Mouse (Mus musculus) activated CD4-positive, CD25-positive, alpha-beta regulatory T cell, adult 4 months (primary cell): Measurements from ENCODE around the gene Kifc3. TPM values are rescaled to one million over a fixed set of nuclear protein-coding genes. Genes with fewer than 3 reads are reported as not detected.

Source experiments
- ATAC-seq: one replicate; pipeline ENCODE4 v1.8.0; 2017
- polyA plus RNA-seq, 2 experiments: library from polyadenylated mRNA; unstranded; fragments of 100-300 nt; shearing (Covaris generic); gene quantifications; one replicate each; pipeline ENCODE4 v1.2.1; 2017

Kifc3 gene
- polyA plus RNA-seq, 2 experiments from 2014 or later = 1.3 TPM; not detected in 1

DNA sequence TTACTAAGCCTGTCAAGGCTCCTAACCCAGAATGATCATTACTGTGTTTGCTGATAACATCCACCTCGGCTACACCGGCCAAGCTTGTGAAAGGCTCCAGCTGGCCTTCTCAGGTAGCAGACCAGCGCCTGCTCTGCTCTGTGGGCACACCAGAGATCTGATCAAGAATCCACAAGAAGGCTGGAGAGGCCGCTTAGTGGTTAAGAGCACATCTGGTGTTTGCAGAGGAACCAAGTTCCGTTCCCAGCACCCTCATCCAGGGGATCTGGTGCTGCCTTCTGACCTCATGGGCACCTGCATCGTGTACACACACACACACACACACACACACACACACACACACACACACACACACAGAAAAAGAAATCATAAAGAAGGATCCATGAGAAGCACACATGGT is 46.5 kb downstream of the Kifc3 start:
- no peak for ATAC-seq

DNA sequence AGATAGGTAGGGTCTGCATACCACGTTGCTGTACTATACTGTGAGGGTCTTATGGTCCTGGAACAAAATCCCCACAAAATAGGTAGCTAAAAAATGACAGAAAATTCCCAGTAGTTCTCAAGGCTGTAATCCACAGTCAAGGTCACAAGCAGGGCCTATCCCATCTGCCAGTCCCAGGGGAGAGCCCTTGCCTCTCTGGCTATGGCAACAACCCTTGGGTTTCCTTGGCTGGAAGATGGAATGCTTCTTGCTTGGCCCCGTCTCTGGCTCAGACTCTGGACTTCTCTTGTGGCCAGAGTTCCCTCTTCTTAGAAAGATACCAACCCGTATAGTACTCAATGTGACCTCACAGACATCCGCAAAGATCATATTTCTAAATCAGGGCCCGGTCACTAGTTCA is 47.3 kb downstream of the Kifc3 start:
- no peak for ATAC-seq

DNA sequence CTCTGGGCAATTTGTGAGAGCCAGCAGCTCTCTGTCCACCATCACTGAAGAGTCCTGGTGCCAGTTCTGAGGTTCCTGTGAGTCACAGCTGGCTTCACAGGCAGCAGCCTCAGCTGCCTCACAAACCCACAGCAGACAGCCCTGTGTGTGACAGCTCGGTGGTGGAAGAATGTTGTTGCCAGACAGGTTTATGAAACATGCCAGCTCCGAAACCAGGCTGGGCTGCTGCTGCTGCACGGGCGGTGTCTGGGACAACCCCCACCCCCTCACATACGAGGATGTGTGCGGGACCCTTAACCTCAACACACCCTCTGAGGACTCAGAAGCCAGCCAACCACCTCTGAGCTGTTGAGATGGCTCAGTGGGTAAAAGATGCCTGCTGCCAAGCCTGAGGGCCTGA is 48.0 kb downstream of the Kifc3 start:
- peak; percentile 72 for ATAC-seq

DNA sequence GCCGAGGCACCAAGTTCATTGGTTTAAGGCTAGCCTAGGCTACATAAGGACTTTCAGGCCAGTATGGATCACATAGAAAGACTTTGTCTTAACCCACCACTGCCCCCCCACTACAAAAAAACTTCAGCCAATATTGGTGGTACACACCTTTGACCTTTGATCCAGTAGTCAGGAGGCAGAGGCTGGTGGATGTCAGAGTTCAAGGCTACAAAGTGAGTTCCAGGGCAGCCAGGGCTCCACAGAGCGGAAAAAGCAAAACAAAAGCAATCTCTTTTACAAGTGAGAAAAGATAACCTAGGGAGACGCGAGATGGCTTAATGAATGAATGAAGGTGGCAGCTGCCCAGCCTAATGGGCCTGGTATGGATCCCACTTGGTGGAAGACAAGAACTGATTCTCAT is 48.6 kb downstream of the Kifc3 start:
- no peak for ATAC-seq

DNA sequence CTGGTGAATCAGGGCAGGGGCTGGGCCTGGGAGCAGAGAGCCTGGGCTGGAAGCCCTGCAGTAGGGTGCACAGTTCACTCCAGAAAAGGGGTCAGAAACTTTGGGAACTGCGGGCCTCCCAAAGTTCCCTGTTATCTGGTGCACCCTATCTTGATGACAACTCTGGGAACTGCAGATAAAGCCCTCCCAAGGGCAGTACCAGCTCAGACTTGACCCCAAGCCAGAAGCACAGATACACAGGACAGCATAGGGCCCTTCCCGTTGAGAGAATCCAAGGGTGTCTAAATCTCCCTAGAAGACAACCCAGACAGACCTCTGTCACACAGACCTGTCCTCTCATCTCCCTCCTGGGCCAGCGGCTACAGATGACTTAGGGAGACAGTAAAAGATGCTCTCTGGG is 52.0 kb downstream of the Kifc3 start:
- no peak for ATAC-seq

DNA sequence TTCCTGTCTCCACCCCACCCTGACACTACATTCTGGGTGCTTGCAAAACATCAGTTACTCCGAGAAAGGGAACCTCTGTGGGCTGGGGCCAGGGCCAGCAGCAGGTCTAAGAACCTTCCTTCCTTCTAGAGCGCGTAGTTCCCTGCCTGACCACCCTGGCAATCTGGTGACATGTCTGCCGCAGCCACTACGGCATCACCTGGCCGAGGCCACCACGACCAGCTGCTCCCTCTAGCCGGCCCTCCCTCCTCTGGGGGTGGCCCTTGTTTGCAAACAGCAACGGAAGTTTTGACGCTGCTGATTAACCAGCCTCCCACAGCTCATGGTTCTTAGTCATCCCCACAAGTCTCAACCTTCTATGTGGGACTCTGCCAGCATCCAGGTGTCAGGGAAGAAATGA is 53.2 kb downstream of the Kifc3 start:
- ATAC-seq = no peak

DNA sequence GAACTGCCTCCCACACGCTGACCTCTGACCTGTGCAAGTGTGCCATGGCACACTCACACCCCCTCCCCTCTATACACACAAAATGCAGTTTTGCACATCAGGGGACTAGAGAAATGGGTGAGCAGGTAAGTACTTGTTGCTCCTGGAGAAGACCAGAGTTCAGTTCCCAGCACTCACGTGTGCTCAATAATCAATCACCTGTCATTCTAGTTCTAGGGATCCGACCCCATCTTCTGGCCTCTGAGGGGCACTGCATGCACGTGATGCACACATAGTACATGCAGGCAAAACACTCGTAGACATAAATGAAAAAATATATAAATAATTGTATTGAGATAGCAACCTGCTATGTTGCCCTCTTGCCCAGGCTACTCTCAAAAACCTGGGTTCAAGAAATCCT is 55.8 kb downstream of the Kifc3 start:
- ATAC-seq = no peak

DNA sequence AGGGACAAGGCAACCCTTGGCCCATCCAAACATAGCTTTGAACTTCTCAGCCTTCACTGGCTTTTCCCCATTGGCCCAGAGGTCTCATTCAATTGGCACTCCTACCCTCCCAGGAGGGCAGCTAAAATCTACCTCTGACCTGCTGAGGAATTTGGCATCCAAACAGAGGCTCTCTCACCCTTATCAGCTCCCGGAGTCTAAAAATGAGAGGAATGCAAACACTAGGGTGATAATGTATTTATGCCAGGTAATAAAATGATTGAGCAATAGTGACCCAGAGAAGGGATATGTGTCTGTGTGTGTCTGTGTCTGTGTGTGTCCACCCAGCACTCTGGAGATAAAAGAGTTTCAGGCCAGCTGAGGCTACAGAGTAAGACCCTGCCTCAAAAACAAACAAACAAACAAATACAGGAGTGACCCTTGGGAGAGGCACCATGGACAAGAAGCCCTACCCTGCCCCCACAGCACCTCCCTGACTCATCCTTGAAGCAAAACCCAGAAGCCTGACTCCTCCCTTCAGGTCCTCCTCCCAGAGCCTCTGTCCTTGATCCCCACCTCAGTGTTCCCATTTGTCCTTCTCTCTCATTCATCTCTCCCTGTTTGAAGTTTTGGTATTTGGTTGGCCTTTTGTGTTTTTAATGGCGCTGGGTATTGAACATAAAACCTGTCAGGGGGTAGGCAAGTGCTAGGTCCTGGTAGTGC is 56.4 kb downstream of the Kifc3 start:
- ATAC-seq = no peak

DNA sequence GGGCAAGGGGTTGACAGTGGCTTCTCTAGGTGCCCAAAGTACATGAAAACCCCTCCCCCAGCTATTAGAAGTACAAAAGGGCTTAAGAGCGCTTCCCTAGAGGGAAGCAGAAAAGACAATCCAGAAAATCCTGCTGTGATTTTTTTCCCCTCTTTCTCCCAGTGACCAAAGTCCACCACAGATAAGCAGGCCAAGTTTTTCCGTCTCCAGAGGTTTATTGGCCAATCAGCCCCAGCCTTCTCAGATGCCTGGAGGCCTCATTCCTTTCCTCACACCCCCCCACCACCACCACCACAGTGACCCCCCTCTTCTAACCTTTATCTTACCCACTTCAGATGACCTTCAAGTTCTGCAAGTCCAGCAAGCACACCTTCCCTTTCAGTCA is 58.0 kb downstream of the Kifc3 start:
- no peak for ATAC-seq

DNA sequence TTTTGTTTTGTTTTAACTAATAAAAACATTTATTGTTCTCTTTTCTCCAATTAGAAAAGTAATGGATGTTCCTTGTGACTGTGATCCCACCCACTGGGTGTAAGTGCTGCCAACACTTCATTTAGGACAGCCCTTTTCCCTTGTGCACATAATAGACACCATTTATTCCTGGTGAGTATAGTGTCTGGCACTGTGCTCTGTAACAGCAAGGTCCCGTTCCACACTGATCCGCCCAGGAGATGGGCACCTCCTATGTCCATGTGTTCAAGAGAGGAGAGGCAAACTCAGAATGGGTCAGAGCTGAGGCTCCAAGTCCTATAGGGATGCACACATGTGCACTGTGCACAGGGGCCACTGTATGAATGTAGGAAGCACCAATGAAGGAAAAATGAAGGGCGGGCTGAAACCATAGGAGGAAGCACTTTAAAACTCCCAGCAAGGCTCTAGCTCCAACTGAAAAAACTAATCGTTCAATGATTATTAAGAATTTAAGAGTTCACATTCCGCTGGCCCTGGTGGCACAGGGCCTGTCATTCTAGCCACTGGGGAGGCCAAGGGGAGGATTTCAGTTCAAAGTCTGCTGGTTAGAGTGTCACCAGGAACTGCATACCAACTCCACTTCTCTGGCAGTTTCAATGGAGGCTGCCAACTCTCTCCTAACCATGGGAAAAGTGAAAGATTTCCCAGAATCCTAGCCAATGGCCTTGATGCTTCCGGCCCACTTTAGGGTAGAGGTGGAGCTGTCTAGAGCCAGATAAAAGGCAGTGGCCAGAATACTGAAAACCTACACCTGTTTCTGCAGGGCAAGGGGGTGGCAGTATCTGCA is 58.6 kb downstream of the Kifc3 start:
- ATAC-seq = no peak

DNA sequence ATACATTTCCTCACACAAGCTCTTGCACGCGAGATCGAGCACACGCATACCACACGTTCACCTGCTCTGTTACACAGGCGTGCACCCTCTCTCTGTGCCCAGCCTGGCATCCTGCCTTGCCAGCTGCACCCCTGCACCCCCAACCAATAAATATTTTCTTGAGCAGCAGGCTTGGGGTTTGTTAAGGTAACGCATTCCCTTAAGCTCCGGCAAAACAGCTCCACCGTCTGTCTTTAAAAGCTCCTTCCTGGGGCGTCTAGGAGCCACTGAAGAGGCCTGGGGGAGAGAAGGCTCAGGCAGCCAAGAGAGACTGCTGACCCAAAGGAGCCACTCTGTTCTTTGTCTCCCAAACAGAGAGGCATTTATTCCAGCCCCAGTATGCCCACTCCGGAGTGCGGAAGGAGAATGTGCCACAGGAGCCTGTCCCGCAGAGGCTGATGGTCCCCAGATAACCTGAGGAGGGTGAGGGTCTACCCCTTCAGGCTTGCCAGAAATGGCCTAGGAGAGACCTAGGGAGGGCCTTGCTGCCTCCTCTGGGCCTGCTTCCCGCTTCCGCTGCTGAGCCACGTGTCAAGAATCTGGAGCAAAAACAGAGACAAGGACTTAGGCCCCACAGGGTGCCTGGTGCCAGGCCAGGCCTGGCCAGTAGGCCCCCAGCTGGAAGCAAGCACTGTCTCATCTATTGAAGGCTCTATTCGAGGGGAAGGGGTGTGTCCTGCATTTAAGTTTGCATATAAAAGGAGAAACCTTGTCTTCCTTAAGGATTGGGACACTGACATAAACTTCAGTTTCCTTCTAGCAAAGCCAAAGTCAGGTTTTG is 59.4 kb downstream of the Kifc3 start:
- no peak for ATAC-seq

DNA sequence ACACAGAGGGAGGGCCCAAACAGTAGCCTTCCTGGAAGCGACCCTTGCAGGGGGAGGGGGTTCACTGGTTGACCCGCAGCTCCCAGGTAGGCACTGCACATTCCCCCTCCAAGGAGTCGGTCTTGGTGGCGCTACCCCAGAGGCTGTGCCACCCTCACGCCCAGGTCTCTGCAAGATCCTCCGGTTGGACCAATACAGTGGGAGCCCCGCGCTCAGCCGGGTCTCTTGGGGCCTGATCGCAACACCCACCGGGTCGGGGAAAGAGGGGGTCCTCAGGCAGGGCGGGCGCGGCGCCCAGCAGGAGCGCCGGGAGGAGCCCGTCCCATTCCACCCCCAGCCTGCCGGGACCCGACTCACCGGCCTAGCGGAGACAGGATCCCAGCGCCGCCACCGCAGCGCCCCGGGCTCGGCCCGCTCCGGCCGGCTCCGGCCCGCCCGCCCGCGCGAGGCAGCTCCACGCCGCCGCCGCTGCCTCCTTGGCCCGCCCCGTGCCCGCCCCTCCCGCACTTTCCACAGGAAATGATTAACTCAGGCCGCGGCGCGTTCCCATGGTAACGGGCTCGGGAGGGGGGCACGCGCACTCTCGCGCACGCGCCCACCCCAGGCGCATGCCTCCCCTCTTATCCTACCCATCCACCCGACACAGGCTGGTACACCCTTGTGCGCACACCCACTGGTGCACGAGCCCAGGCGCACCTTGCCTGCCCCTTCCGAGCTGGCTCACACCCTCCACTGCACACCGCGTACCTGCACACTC is 60.4 kb downstream of the Kifc3 start:
- ATAC-seq = peak; percentile 49

DNA sequence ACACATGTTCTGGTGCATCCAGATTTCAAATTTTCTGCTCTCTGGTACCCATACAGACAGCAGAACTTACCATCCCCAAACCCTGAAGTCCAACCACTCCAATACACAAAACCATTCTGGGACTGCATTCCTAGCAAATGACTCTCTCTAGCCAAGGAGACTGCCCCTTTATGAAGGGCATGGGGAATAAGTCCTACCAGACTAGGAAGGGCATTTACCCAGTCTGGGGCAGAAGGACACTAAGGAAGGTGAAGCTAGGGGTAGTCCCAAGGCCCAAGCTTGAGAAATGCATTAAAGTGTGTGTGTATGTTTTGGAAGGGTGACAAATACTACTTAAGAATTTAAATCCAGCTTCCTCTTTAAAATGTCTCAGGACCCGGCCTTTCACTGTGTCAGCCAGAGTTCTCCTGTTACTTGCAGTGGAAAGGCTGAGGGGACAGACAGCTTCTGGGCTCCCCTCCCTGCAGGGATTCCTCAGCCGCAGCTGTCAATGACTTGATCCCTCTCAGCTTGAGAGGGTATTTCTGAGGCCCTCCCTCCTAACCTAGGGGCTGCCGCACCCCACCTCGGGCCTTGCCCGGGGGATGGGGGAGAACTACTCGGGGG is 61.0 kb downstream of the Kifc3 start:
- no peak for ATAC-seq

DNA sequence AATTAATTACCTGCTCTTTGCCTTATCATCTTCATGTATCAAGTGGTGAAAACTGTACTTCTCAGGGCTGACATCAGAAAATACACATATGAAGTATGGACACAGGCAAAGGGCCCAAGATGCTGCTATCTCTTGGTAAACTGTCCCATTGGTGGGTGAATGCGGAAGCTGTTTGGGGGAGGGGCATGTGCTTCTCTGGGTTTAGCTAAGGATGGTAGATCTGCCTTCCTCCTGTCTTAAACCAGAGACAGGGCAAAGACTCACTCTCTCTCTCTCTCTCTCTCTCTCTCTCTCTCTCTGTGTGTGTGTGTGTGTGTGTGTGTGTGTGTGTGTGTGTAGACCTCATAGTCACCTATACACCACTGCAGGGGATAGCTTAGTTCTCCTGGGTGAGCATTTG is 61.6 kb downstream of the Kifc3 start:
- no peak for ATAC-seq

DNA sequence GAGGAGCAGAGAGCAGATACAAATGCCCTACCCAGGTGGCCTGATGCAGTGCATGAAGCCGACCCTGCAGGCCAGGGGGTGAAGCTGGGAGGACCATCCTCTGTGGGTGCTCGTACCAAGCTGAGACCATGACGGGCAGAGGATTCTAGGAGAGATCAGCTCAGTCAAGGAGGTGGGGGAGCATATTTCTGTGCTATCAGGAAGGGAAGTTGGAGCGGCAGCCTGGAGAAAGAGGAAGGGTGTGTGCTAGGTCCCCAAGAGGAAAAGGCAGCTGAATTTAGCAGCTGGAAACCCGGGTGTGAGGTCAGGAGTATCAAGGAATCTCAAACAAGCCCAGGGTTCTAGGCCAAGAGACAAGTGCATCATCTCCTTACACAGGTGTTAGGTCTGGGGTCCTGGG is 62.1 kb downstream of the Kifc3 start:
- no peak for ATAC-seq

DNA sequence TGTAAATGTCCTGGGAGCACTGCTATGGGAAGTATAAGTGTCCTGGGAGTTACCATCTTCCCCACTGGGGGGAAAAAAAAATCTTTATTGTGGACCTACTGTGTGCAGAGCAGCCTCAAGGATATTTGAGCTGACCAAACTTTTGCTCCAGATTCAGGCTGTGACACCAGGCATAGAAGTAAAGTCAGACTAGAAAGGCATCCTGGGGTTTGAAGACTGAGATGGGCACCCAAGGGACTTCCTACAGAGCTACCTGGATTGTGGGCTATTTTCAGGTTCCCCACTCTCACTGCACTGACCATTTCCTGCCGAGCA is 63.6 kb downstream of the Kifc3 start:
- ATAC-seq = no peak

DNA sequence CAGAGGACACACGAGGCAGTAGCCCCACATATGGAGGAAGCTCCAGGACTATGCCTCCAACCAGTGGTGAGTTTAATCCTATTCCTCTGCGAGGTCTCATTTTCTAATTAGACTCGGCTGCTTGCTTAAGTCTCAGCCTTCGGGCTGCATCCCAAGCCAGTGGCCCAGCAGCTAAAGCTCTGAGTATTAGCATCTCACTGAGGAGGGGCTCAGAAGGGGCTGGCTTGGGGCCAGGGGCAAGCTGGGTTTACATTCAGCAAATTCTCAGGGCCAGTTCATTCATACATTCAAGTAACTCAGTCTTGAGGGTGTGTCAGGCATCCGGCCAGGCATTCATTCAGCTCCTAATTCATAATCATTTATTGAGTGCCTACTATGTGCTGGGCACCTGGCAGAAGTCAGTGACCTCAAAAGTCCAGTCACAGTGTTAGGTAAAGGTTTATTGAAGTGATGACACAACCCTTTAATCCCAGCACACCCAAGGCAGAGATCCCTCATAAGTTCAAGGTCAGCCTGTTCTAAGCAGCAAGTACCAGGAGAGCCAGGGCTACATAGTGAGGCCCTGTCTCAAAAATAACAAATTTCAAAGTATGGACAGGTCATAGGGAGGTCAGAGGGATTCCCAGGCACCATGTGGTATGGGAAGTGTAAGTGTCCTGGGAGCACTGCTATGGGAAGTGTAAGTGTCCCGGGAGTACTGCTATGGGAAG is 64.1 kb downstream of the Kifc3 start:
- no peak for ATAC-seq

DNA sequence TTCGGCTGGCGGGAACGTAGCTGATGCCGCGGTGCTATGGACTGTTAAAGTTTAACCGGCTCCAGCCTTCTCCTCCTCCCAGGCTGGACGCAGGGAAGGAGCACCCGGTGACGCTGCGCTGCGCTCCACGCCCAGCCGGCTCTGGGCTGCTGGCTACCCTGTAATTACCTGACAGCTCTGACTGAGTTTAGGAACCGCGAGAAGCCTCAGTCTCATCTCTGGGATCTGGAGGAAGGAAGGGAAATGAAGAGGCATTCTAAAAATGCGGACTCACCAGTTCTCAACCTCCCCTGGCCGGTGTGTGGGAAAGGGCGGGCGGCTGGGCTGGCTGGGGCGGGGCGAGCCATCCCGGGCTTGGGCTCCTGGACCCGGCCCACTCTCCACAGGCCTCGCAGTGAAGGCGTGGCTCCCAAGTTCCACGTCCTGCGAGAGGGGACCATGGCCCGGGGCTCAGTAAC is 64.9 kb downstream of the Kifc3 start:
- ATAC-seq = no peak

DNA sequence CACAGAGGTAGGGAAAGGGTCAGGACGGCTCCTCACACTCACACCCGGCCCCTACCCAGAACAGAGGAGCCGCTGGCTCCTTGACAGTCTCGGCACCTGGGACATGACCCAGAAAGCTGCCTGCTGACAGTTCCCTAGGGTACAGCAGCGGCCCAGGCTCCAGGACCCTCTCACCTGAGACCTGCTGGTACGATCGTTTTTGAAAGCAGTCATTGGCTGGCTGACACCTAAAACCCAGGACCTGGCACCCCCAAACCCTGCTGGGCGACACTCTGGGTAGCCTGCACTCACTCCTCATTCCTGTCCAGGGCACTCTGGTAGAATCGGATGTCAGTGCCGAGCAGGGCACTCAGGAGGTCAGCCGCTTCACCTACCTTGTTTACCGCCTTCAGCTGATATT is 65.4 kb downstream of the Kifc3 start:
- ATAC-seq = no peak

DNA sequence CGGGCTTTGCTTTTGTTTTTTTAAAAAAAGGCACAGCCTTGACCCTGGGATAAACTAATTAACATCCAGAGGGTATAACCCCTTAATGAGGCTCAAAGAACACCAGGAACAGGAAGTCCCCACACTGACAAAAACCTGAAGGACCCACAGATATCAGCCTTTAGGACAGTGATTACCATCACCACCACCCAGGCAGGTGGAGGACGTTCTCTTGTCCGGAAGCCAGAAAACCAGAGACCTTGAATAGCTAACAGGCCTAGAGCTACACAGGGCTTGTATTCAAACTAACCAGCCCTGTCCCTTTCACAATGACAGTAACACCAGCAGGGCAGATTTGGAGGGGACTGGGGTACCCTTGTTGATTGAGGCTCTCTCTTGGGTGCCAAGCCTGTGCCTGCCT is 66.4 kb downstream of the Kifc3 start:
- ATAC-seq = no peak

DNA sequence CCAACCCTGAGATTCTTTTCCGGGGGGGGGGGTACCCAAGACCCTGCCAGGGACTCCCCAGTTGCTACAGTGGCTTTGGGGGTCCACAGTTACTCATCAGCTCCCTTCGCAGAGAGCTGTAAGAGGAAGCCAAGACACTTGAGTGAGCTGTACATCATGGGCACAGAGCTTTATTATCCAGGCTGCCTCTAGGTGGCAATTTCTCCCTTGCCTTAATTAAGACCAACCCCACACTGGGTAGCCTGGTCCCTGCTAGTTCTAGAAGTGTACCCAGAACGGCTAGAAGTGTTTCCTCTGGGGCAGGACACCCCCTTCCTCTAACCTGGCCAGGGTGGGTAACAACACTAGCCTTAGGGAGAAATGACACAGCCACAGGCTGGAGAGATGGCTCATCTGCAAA is 67.4 kb downstream of the Kifc3 start:
- ATAC-seq = no peak

DNA sequence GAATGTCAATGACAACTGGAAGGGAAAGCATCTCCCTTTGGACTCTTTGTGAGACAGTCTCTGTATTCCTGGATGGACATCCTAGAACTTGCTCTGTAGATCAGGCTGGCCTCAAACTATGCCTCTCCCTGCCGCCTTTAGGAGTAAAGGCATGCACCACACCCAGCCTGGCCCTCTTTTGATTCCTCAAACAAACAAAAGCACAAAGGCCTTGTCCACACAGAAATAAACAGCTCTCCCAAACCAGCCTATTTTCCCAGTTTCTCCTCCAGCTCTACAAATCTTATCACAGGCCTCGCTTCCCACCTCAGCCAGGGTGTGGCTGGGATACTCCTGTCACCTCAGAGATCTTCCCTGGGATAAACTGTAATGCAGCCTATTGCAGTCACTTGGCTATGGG is 68.4 kb downstream of the Kifc3 start:
- no peak for ATAC-seq
